Mouse (Mus musculus) Muller cell, postnatal 12 days (primary cell): ENCODE data around the gene Aknad1.

ENCODE experiments used
- DNase-seq: peaks from one replicate; pipeline ENCODE4 v3.0.0-alpha.2; 2015; ENCODE audit errors: inconsistent ontology term

The Aknad1 gene

DNA sequence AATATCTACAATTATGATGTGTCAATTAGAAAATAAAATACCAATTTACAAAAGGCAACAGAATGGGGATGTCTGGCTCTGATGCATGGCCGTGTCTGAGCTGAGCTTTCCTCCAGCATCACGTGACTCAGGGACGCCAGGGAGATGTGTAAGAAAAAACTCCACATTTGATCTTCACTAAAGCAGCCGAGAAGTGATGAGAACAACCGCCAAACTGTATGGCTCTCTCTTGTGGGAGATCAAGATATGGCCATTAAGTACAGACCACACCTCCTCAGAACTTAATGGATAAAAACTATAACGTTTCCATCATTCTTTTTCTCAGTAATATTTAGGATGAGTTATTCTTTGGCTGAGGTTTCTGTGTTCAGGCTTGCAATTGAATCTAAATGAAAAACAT lies 11.6 kb downstream of the Aknad1 start:
- DNase-seq, result no peak

- DNase-seq, result no peak
These were observed 12.2 kb downstream of the Aknad1 start for GRCm38 (mm10) chr3:108751691-108752090.

GRCm38 (mm10) chr3:108754541-108754940 lies 15.1 kb downstream of the Aknad1 start:
- no peak for DNase-seq

- no peak for DNase-seq
These were observed 16.1 kb downstream of the Aknad1 start for GRCm38 (mm10) chr3:108755542-108755941.

DNA sequence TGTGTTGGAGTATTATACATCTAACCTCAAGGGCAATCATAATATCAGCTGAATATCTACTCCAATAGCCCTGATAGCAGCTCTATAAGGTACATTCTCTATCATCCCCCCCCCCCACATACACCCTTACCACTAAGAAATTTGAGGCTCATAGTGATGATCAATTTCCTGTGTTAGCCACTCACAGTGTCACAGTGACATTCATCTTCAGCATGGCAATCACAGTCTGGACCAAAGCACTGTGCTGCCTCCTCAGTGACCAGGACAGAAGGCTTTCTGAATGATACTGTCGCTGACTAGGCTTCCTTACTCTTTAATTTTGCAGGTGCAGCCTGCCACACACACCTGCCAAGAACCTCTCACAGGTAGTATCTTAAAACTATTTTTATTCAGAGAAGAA lies 16.7 kb downstream of the Aknad1 start:
- DNase-seq, result no peak

DNA sequence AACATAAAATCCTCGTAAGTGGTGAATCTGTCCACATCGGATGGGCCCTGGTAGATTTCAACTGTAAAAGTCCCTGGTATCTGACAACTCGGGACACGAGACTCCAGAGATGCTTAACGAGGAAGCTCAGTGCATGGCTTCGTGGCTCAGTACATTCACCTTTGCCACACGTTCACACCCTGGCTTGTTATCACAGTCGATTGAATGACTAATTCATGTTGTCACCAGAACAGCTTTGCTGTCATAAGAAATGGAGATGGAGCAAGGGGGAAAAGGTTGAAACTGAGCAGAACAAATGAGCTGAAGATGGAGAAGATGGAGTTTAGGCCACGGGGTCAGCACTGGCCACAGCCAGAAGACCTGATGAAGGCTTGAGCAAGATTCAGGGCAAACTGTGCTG lies 18.1 kb downstream of the Aknad1 start:
- no peak for DNase-seq

DNA sequence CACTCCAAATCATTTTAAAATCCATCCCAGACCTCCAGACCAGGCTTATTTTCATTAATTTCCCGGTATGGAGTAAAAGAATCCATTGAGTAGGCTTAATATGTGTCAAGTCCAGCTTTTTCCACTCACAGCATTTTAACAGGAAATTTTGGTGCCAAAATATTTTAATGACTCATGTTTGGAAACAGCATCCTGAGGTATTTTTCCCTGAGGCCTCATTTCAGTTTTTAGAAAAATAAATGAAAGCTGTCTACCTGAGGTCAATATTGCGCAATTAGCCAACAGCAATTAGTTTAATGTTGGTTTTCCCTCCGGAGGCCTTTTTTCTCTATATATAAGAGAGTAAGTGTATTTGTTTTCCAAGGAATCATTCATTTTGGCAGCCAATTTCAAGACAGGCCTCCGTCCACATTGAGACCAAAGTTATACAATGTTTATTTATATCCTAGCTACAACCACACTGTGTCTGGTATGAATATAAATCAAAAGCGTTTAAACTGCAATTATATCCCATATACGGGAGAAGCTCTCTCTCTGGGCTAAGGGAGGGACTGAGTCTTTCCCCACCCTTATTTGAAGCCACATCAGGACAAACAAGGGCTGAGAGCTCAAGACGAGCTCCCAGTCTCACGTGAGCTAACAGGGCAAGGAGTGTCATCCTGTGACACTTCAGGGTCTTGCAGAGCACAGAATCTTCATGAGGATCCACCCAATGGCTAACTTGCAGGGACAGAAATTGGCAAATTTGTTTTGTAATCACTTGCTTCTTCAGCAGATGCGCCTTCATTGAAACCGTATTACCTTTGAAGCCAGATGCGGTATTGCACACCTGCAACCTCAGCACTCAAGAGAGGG lies 20.3 kb downstream of the Aknad1 start:
- peak; percentile 93 for DNase-seq

GRCm38 (mm10) chr3:108762597-108763111 lies 23.2 kb downstream of the Aknad1 start:
- DNase-seq, result peak; percentile 55

- DNase-seq, result no peak
These were observed 24.2 kb downstream of the Aknad1 start for GRCm38 (mm10) chr3:108763691-108764090.

- DNase-seq, result no peak
These were observed 25.5 kb downstream of the Aknad1 start for GRCm38 (mm10) chr3:108764976-108765375.

GRCm38 (mm10) chr3:108765476-108765875 lies 26.0 kb downstream of the Aknad1 start:
- no peak for DNase-seq

DNA sequence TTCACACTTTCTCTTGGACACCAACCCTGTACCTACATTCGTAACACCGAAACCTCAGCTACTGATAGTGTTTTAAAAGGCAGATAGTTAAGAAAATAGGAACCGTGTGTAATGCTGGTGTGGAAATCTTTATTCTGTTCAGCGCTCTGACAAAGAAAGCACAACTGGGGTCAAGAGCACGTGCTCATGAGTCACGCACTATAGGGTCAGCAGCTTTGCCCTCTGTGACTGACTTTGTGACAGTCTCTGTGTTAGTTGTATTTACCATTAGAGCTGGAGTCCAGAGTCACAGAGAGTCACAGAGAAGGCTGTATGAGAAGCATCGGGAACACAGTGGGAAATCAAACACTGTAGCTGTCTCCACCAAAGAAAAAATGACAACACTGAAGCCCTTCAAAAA lies 27.5 kb downstream of the Aknad1 start:
- DNase-seq, result no peak

DNA sequence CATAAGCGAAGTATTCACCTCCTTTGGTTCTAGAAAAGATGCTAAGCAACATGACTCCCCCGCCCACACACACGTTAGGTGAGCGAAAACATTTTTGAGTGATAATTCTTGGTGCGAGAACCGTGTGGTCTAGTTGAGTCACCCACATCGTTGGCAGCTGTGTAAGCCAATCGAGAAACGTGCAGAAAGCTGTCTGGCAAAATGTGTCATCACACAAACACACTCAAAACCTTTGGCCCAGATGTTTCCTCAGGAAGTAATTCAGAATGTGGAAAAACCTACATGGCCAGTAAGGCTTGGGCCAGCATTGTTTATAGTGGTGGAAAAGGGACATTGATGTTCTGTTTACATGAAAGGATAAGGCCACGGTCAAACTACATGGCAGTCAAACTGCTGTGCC lies 28.0 kb downstream of the Aknad1 start:
- no peak for DNase-seq

- no peak for DNase-seq
These were observed 30.1 kb downstream of the Aknad1 start for GRCm38 (mm10) chr3:108769547-108769946.

GRCm38 (mm10) chr3:108770725-108771368 lies 31.4 kb downstream of the Aknad1 start:
- DNase-seq, result peak; percentile 52

- DNase-seq, result no peak
These were observed 32.8 kb downstream of the Aknad1 start for GRCm38 (mm10) chr3:108772211-108772610.

- DNase-seq, result no peak
These were observed 33.4 kb downstream of the Aknad1 start for GRCm38 (mm10) chr3:108772811-108773210.

DNA sequence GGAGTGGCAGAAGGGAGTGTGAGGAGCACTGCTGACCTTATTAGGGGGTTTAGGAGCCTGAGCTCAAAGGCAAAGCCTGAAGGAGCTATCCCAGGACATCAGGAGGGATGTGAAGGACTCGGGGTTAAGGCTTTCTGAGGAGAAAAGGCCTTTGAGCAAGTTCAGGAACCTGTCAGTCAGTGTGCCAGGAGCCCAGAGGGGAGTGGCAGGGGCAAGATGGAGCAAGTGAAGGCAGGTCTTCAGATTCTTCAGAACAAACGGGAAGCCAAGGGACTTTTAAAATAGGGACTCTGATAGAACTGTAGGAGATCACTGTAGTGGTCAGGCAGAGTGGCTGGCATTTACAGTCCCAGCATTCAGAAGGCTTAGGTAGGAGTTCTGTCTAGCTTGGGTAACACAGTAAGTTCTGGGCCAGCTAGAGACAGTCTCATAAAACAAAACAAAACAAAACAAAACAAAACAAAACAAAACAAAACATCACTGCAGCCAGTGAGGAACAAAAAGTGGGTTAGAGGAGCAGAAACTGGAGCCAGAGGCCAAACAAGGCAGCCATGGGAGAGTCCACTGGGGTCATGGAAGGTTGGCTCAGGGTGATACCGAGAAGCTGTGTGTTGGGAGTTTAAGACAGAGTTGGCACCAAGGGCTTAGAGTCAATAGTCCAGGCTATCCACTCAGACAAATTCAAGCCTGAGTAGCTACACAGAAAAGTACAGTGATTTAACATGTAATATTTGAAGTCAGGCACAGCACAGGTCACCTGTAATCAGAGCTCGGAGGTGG lies 39.5 kb downstream of the Aknad1 start:
- DNase-seq, result no peak

DNA sequence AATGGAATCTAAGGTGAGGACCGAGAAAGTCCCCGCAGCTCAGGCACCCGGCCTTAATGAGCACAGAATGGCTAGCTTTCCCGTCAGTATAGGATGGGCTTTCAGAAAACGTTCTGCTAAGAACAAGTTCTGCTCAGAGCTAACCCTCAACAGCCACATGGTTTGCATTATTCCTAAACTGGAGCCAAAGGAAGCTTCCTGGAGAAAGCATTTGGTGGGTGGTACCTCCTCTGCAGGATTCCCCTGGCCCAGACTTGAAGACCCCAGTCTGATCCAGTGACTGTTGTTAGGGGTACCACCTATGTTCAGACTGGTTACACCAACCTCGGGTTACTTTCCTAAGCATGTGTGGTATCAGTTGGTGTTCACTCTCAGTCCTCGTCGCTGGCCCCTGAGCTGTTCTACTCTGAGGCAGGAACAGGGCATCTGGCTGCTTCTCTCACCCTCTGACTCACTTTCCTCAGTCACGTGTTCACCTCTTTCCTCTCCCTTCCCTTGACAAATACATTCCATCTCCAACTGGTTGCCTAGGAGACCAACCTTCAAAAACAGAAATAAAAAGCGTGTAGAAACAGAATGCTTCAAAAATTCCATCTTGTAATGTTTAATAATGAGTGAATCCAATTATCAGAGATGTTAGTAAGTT lies 41.9 kb downstream of the Aknad1 start:
- peak; percentile 74 for DNase-seq

- DNase-seq, result no peak
These were observed 42.4 kb downstream of the Aknad1 start for GRCm38 (mm10) chr3:108781884-108782270.

- DNase-seq, result no peak
These were observed 43.0 kb downstream of the Aknad1 start for GRCm38 (mm10) chr3:108782364-108782895.
